Mouse (Mus musculus) hindbrain, embryonic 16.5 days (tissue): ENCODE measurements at regions not wholly inside any gene's neighbourhood (a gene's known extent, or its start where the extent isn't known, plus 50 kb on each side); places are given as distances from the start of the nearest gene placed in this dataset.

ENCODE experiments used
- ATAC-seq: fragments of 200-750 bp; cut with Nextera tagmentation; 2 replicates; pipeline ENCODE4 v1.8.0; 2017; ENCODE audit warnings: moderate TSS enrichment, moderate library complexity
- H3K27ac ChIP-seq: fragments of 300-500 bp; sonication (generic); 2 replicates; pipeline ENCODE4 v1.5.1; 2014; ENCODE audit warnings: low read depth, mild to moderate bottlenecking, control low read depth, low read length, moderate library complexity
- H3K27me3 ChIP-seq: fragments of 300-500 bp; sonication (generic); replicated peaks from 2 replicates; pipeline ENCODE4 v1.6.1; 2014; ENCODE audit warnings: low read length; ENCODE audit not compliant: control insufficient read depth, insufficient read depth
- H3K36me3 ChIP-seq: fragments of 300-500 bp; sonication (generic); 2 replicates; pipeline ENCODE4 v1.6.1; 2014; ENCODE audit warnings: mild to moderate bottlenecking, low read length, moderate library complexity, mixed read lengths; ENCODE audit not compliant: control insufficient read depth, insufficient read depth
- H3K4me1 ChIP-seq: fragments of 300-500 bp; sonication (generic); 2 replicates; pipeline ENCODE4 v1.6.1; 2014; ENCODE audit warnings: low read depth, low read length; ENCODE audit not compliant: control insufficient read depth, insufficient read depth
- H3K4me2 ChIP-seq: fragments of 300-500 bp; sonication (generic); 2 replicates; pipeline ENCODE4 v1.6.1; 2014; ENCODE audit warnings: mild to moderate bottlenecking, low read length, control low read depth, moderate library complexity
- H3K4me3 ChIP-seq: fragments of 300-500 bp; sonication (generic); 2 replicates; pipeline ENCODE4 v1.5.1; 2014; ENCODE audit warnings: mild to moderate bottlenecking, low read length, control low read depth, moderate library complexity
- H3K9ac ChIP-seq: fragments of 300-500 bp; sonication (generic); 2 replicates; pipeline ENCODE4 v1.6.1; 2014; ENCODE audit warnings: low read depth, mild to moderate bottlenecking, control low read depth, low read length, moderate library complexity
- H3K9me3 ChIP-seq: fragments of 300-500 bp; sonication (generic); 2 replicates; pipeline ENCODE4 v1.6.1; 2014; ENCODE audit warnings: mild to moderate bottlenecking, low read length, moderate library complexity; ENCODE audit not compliant: control insufficient read depth
- WGBS: fragments of 180-500 bp; shearing (Covaris S2); extraction: QIAGEN DNeasy Blood & Tissue Kit; methylation state at CpG from one replicate; pipeline ENCODE4 v1.1.7; 2014; 5-methylcytosine and 5-hydroxymethylcytosine counted together

DNA sequence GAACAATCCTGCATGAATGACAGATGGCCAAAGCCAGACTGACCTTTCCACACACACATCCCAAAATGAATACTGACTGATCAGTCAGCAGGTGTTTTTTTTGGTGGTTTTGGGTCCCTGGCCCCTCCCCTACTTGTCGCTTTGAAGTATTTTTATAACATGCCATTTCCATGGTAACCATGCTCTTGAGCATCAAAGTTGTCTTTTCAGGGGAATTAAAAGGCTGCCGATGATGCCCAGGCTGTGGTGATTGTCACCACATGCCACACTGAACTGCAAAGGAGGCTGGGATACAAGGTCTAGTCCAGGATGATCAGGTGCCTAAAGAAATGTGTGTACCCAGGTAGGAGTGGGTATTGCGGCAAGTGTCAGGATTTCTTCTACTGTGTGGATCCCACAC, 92.3 kb upstream of the Frmd4a start:
- ATAC-seq: no peak; the same call in 1 of the 2 replicates

GRCm38 (mm10) chr2:3926129-3926528, 91.4 kb upstream of the Frmd4a start:
- ATAC-seq: no peak
- no peak overlapping the region for H3K4me2 ChIP-seq
- H3K9ac ChIP-seq: no peak overlapping the region
- H3K4me1 ChIP-seq: no peaks in the 10 kb centered on the region; the same call in 1 of the 2 replicates
- no peak overlapping the region for H3K27ac ChIP-seq
- H3K36me3 ChIP-seq: no peaks in the 10 kb centered on the region
- H3K27me3 ChIP-seq: no peaks in the 10 kb centered on the region
- H3K4me3 ChIP-seq: no peak overlapping the region
- H3K9me3 ChIP-seq: no peaks in the 10 kb centered on the region

More for the DNA sequence above, 92.3 kb upstream of the Frmd4a start:
- no peaks in the 10 kb centered on the region for H3K27me3 ChIP-seq
- H3K4me2 ChIP-seq: no peak overlapping the region
- no peak overlapping the region for H3K4me3 ChIP-seq
- H3K9me3 ChIP-seq: no peaks in the 10 kb centered on the region
- H3K36me3 ChIP-seq: no peaks in the 10 kb centered on the region
- no peak overlapping the region for H3K9ac ChIP-seq
- no peak overlapping the region for H3K27ac ChIP-seq
- WGBS: 48% methylated on average over 3 of the region's 3 CpGs
- no peaks in the 10 kb centered on the region; the same call in 1 of the 2 replicates for H3K4me1 ChIP-seq

DNA sequence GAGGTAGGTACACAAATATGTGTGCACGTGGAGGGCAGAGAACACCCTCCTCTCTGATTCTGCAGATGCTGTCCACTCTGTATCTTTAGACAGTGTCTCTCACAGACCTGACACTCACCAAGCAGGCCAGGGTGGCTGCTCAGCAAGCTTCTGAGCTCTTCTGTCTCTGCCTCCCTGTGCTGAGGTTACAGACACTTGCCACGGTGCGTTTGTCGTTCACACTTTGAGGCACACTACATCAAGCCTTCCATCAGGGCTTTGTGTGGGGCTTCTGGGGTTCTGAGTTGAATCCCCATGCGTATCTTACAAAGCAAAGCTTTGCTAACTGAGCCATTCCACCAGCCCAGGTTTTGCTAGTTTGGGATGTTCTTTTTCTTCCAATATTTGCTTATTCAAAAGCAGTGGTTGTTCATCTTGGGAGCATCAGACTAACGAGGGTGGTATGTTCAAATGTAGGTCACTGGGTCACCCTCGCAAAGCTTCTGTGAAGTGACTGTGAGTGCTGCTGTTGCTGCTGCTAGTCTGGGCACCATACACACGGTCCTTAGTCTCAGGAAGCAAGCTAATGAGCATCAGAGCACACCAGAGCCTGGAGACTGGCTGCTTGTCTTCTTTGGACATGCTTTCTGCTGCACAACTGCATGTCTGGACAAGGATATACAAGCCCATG, 90.2 kb upstream of the Frmd4a start:
- no peaks in the 10 kb centered on the region for H3K36me3 ChIP-seq
- H3K4me2 ChIP-seq: no peak overlapping the region
- no peak for ATAC-seq
- H3K27ac ChIP-seq: no peak overlapping the region
- no peaks in the 10 kb centered on the region for H3K9me3 ChIP-seq
- no peak overlapping the region for H3K9ac ChIP-seq
- H3K4me3 ChIP-seq: no peak overlapping the region
- no peaks in the 10 kb centered on the region for H3K27me3 ChIP-seq
- no peaks in the 10 kb centered on the region; the same call in 1 of the 2 replicates for H3K4me1 ChIP-seq
- WGBS: 61% methylated on average over 8 of the region's 8 CpGs

DNA sequence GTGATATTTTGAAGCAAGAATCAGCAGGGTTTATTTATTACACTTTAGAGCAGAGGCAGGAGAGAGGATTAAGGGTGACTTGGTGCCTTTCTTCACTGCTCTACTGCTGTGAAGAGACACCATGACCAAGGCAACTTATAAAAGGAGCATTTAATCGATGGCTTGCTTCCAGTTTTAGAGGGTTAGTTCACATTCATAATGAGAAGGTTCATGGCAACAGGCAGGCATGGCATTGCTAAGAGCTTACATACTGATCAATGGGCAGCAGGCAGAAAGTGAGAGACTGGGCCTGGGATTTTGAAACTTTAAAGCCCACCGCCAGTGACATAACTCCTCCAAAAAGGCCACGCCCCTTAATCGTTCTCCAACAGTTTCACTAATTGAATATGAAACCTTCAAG, 89.7 kb upstream of the Frmd4a start:
- Histone ChIP-seq H3K9me3 (no peaks in the 10 kb centered on the region), H3K27ac (no peak overlapping the region), H3K36me3 (no peaks in the 10 kb centered on the region), H3K27me3 (no peaks in the 10 kb centered on the region), H3K4me1 (no peaks in the 10 kb centered on the region; the same call in 1 of the 2 replicates), H3K4me2 (no peak overlapping the region), H3K9ac (no peak overlapping the region), H3K4me3 (no peak overlapping the region)
- ATAC-seq: 0 out of 2 replicates have a peak, but pooled peaks have one; percentile 18
- WGBS: 64% methylated on average over 4 of the region's 4 CpGs

GRCm38 (mm10) chr2:3930650-3931049, 86.9 kb upstream of the Frmd4a start:
- Histone ChIP-seq H3K36me3 (no peaks in the 10 kb centered on the region), H3K27ac (no peak overlapping the region), H3K9me3 (no peaks in the 10 kb centered on the region), H3K27me3 (no peaks in the 10 kb centered on the region), H3K4me1 (no peaks in the 10 kb centered on the region), H3K9ac (no peak overlapping the region), H3K4me2 (no peak overlapping the region), H3K4me3 (no peak overlapping the region)
- no peak for ATAC-seq
- WGBS: 77% methylated on average over 5 of the region's 5 CpGs

DNA sequence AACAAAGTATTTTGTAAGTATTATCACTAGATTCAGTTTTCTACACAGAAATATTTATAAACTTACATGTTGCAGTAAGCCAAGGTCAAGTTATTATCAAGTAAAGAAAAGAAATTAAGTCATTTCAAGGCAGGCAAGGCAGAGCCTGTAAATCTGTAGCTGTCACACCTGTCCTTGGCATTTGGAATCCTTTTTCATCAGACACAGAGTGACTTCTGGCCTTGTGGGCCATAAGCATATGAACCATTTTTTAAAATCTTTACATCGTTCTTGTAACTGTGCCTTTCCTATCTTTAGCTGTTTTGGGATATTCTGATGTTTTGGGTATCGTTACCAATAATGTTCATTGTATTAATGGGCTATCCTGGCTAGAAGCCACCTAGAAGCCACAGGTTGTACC, 76.7 kb upstream of the Frmd4a start:
- no peak overlapping the region for H3K9ac ChIP-seq
- H3K9me3 ChIP-seq: no peaks in the 10 kb centered on the region
- H3K27ac ChIP-seq: no peak overlapping the region
- H3K4me3 ChIP-seq: no peak overlapping the region
- H3K36me3 ChIP-seq: no peaks in the 10 kb centered on the region
- no peak overlapping the region for H3K4me2 ChIP-seq
- no peaks in the 10 kb centered on the region for H3K27me3 ChIP-seq
- H3K4me1 ChIP-seq: no peaks in the 10 kb centered on the region
- no peak for ATAC-seq
- WGBS: 90% methylated on average over 2 of the region's 2 CpGs

GRCm38 (mm10) chr2:3941496-3941895, 76.0 kb upstream of the Frmd4a start:
- no peaks in the 10 kb centered on the region for H3K36me3 ChIP-seq
- H3K27me3 ChIP-seq: no peaks in the 10 kb centered on the region
- H3K4me1 ChIP-seq: no peaks in the 10 kb centered on the region
- WGBS: 100% methylated on average over 1 of the region's 1 CpGs
- H3K27ac ChIP-seq: no peak overlapping the region
- H3K4me2 ChIP-seq: no peak overlapping the region
- H3K4me3 ChIP-seq: no peak overlapping the region
- H3K9me3 ChIP-seq: no peaks in the 10 kb centered on the region
- no peak overlapping the region for H3K9ac ChIP-seq
- ATAC-seq: no peak

- ATAC-seq: no peak
- Histone ChIP-seq H3K9me3 (no peaks in the 10 kb centered on the region), H3K27me3 (no peaks in the 10 kb centered on the region), H3K9ac (no peak overlapping the region), H3K4me1 (no peaks in the 10 kb centered on the region), H3K36me3 (no peaks in the 10 kb centered on the region), H3K4me2 (no peak overlapping the region), H3K27ac (no peak overlapping the region), H3K4me3 (no peak overlapping the region)
- WGBS: 95% methylated on average over 3 of the region's 3 CpGs
These were observed 70.1 kb upstream of the Frmd4a start for GRCm38 (mm10) chr2:3947432-3947831.

DNA sequence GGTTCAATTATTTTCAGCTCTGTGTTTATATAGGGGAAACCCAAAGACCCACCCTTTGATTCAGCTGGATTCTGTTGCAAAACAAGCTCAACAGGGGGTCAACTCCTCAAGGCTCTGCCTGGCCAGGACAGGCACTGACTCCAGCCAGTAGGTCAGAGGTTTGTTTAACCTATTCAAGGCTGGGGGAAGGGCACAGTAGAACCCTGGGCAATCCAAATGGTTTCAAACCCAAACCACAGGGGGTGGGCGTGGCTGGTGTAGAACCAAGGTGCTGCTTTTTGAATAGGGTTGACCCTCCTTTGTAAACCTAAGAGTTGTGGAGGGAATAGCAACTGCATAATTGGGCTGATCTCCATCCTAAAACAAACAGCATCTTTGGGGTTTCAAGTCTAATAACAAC, 69.2 kb upstream of the Frmd4a start:
- Histone ChIP-seq H3K4me2 (no peak overlapping the region), H3K27ac (no peak overlapping the region), H3K9ac (no peak overlapping the region), H3K36me3 (no peaks in the 10 kb centered on the region), H3K4me1 (no peaks in the 10 kb centered on the region), H3K9me3 (no peaks in the 10 kb centered on the region), H3K27me3 (no peaks in the 10 kb centered on the region), H3K4me3 (no peak overlapping the region)
- WGBS: 44% methylated on average over 1 of the region's 1 CpGs
- no peak for ATAC-seq

- Histone ChIP-seq H3K9ac (no peak overlapping the region), H3K4me3 (no peak overlapping the region), H3K9me3 (no peaks in the 10 kb centered on the region), H3K27ac (no peak overlapping the region), H3K4me2 (no peak overlapping the region), H3K4me1 (no peaks in the 10 kb centered on the region), H3K36me3 (no peaks in the 10 kb centered on the region), H3K27me3 (no peaks in the 10 kb centered on the region)
- no peak for ATAC-seq
These were observed 60.0 kb upstream of the Frmd4a start for GRCm38 (mm10) chr2:3957491-3957890.
